In genomic region chr11:113668857-113669256, GRCm38 (mm10) we compare ENCODE assay signal across 20 mouse cellular contexts. TPM values are rescaled to one million over a fixed set of nuclear protein-coding genes. Genes with fewer than 3 reads are reported as not detected.
DNase-seq lines count a peak whose midpoint lies in the region; ATAC-seq lines count a peak whose summit lies in the region.
"Had no signal": no experiment of that assay in that cellular context is flagged by ENCODE, and none has a peak within 500 bp of the region (broad histone marks: within the 10 kb centered on the region; RNA-seq: fewer than 3 reads in every experiment).

No protein-coding gene starts in this region.

- H3K27me3 ChIP-seq in intestine, embryonic 15.5 days (replicated peaks) = no peaks in the 10 kb centered on the region
- H3K27me3 ChIP-seq in intestine, embryonic 16.5 days (replicated peaks; ENCODE audit: control insufficient read depth, insufficient read depth, low read length) = no peaks in the 10 kb centered on the region
- H3K27me3 ChIP-seq in liver, embryonic 12.5 days (replicated peaks) = no peaks in the 10 kb centered on the region
- H3K27me3 ChIP-seq in liver, embryonic 11.5 days (replicated peaks; ENCODE audit: control insufficient read depth, insufficient read depth, low read length) = no peaks in the 10 kb centered on the region
- H3K27me3 ChIP-seq in liver, embryonic 16.5 days (ENCODE audit: control insufficient read depth, insufficient read depth, low read depth, low read length) = no peaks in the 10 kb centered on the region
- H3K27me3 ChIP-seq: embryonic facial prominence, embryonic 12.5 days; forebrain, embryonic 12.5 days; hindbrain, embryonic 12.5 days had no signal

- peaks cover 17% of the 10 kb centered on the region for H3K4me1 ChIP-seq in intestine, embryonic 15.5 days (replicated peaks)
- H3K4me1 ChIP-seq in intestine, embryonic 16.5 days (ENCODE audit: control insufficient read depth, insufficient read depth, low read length) = peaks cover 26% of the 10 kb centered on the region
- peaks cover 69% of the 10 kb centered on the region for H3K4me1 ChIP-seq in liver, embryonic 12.5 days
- peaks cover 37% of the 10 kb centered on the region for H3K4me1 ChIP-seq in liver, embryonic 11.5 days (replicated peaks; ENCODE audit: control insufficient read depth, insufficient read depth, low read length)
- H3K4me1 ChIP-seq in liver, embryonic 16.5 days (ENCODE audit: control insufficient read depth, low read depth, low read length) = peaks cover 44% of the 10 kb centered on the region

- H3K36me3 ChIP-seq in intestine, embryonic 15.5 days = peaks cover 7% of the 10 kb centered on the region; the same call in 1 of the 2 replicates
- peaks cover 5% of the 10 kb centered on the region; the same call in 1 of the 2 replicates for H3K36me3 ChIP-seq in intestine, embryonic 16.5 days (ENCODE audit: control insufficient read depth, insufficient read depth, low read length)
- peaks cover 92% of the 10 kb centered on the region for H3K36me3 ChIP-seq in liver, embryonic 12.5 days
- H3K36me3 ChIP-seq in liver, embryonic 11.5 days (ENCODE audit: control insufficient read depth, insufficient read depth, low read length) = peaks cover 39% of the 10 kb centered on the region
- peaks cover 47% of the 10 kb centered on the region for H3K36me3 ChIP-seq in liver, embryonic 16.5 days (ENCODE audit: control insufficient read depth, insufficient read depth)

- no peak for DNase-seq in liver, embryonic 11.5 days (ENCODE audit: low spot score)
- peak; percentile 56 for DNase-seq in brain, adult 2 months (ENCODE audit: low read depth, low spot score)
- DNase-seq in spleen, postnatal 4 days (ENCODE audit: low spot score in 2 of 2) = no peak
- DNase-seq: adrenal gland, adult 2 months; adrenal gland, postnatal 25 days; cerebellum, postnatal 10 days; embryo, embryonic 11 days; gastrocnemius, adult 2 months; gastrocnemius, postnatal 25 days; heart, postnatal 10 days; heart, postnatal 4 days had no signal

- WGBS in intestine, embryonic 15.5 days = 88% methylated on average over 5 of the region's 5 CpGs
- 84% methylated on average over 5 of the region's 5 CpGs for WGBS in intestine, embryonic 16.5 days
- WGBS in liver, embryonic 12.5 days (ENCODE audit: insufficient replicate concordance) = 83% methylated on average over 5 of the region's 5 CpGs
- WGBS in liver, embryonic 11.5 days = 83% methylated on average over 5 of the region's 5 CpGs
- WGBS in liver, embryonic 16.5 days (ENCODE audit: insufficient replicate concordance) = 69% methylated on average over 5 of the region's 5 CpGs

- no peak overlapping the region for H3K4me3 ChIP-seq in intestine, embryonic 15.5 days (replicated peaks)
- no peak overlapping the region for H3K4me3 ChIP-seq in intestine, embryonic 16.5 days (ENCODE audit: low read length)
- no peak overlapping the region for H3K4me3 ChIP-seq in liver, embryonic 12.5 days
- no peak overlapping the region for H3K4me3 ChIP-seq in liver, embryonic 11.5 days (ENCODE audit: low read depth, low read length)
- no peak overlapping the region for H3K4me3 ChIP-seq in liver, embryonic 16.5 days (ENCODE audit: low read depth, low read length)
- H3K4me3 ChIP-seq: embryonic facial prominence, embryonic 12.5 days; forebrain, embryonic 12.5 days; gastrocnemius, adult 2 months; hindbrain, embryonic 12.5 days had no signal

- ATAC-seq in intestine, embryonic 15.5 days = no peak
- ATAC-seq in intestine, embryonic 16.5 days = no peak
- no peak for ATAC-seq in liver, embryonic 12.5 days
- no peak for ATAC-seq in liver, embryonic 11.5 days (replicated peaks; ENCODE audit: low FRiP score)
- ATAC-seq in liver, embryonic 16.5 days (ENCODE audit: low read depth) = no peak
- ATAC-seq: forebrain, embryonic 16.5 days; hindbrain, embryonic 16.5 days had no signal

- H3K27ac ChIP-seq in intestine, embryonic 15.5 days = 0 out of 2 replicates have a peak overlapping the region, but pooled peaks have one; percentile 72
- H3K27ac ChIP-seq in intestine, embryonic 16.5 days (ENCODE audit: low read length) = no peak overlapping the region
- peak overlapping the region; percentile 84; the same call in 1 of the 2 replicates for H3K27ac ChIP-seq in liver, embryonic 12.5 days
- no peak overlapping the region for H3K27ac ChIP-seq in liver, embryonic 11.5 days (ENCODE audit: low read depth, low read length)
- H3K27ac ChIP-seq in liver, embryonic 16.5 days (ENCODE audit: low read length) = 0 out of 2 replicates have a peak overlapping the region, but pooled peaks have one; percentile 13
- H3K27ac ChIP-seq: embryonic facial prominence, embryonic 12.5 days; forebrain, embryonic 12.5 days; gastrocnemius, adult 2 months; hindbrain, embryonic 12.5 days had no signal

- H3K9me3 ChIP-seq in intestine, embryonic 15.5 days = no peaks in the 10 kb centered on the region
- H3K9me3 ChIP-seq in intestine, embryonic 16.5 days (ENCODE audit: control insufficient read depth, low read length) = no peaks in the 10 kb centered on the region
- no peaks in the 10 kb centered on the region for H3K9me3 ChIP-seq in liver, embryonic 12.5 days (replicated peaks)
- no peaks in the 10 kb centered on the region for H3K9me3 ChIP-seq in liver, embryonic 11.5 days (ENCODE audit: control insufficient read depth, low read length)
- no peaks in the 10 kb centered on the region for H3K9me3 ChIP-seq in liver, embryonic 16.5 days (replicated peaks; ENCODE audit: control insufficient read depth, low read length)
- H3K9me3 ChIP-seq: embryonic facial prominence, embryonic 12.5 days; forebrain, embryonic 12.5 days; hindbrain, embryonic 12.5 days had no signal

- no peak overlapping the region for H3K9ac ChIP-seq in intestine, embryonic 15.5 days
- H3K9ac ChIP-seq in intestine, embryonic 16.5 days (ENCODE audit: low read depth, low read length) = no peak overlapping the region
- no peak overlapping the region for H3K9ac ChIP-seq in liver, embryonic 12.5 days
- H3K9ac ChIP-seq in liver, embryonic 11.5 days (ENCODE audit: low read depth, low read length) = no peak overlapping the region
- H3K9ac ChIP-seq in liver, embryonic 16.5 days (ENCODE audit: low read depth, low read length) = no peak overlapping the region
- H3K9ac ChIP-seq: embryonic facial prominence, embryonic 12.5 days; forebrain, embryonic 12.5 days; hindbrain, embryonic 12.5 days had no signal

- H3K4me2 ChIP-seq in intestine, embryonic 15.5 days (replicated peaks) = no peak overlapping the region
- H3K4me2 ChIP-seq in intestine, embryonic 16.5 days (ENCODE audit: low read depth, low read length) = no peak overlapping the region
- no peak overlapping the region for H3K4me2 ChIP-seq in liver, embryonic 12.5 days
- H3K4me2 ChIP-seq in liver, embryonic 11.5 days = no peak overlapping the region
- H3K4me2 ChIP-seq in liver, embryonic 16.5 days (ENCODE audit: low read depth, low read length) = no peak overlapping the region
- H3K4me2 ChIP-seq: embryonic facial prominence, embryonic 12.5 days; forebrain, embryonic 12.5 days; hindbrain, embryonic 12.5 days had no signal

RNA-seq across cellular contexts. Expression of gene Fam104a, which starts 15.1 kb away (rescaled TPM):
- 42.6 and 46.0 TPM in 2 replicates for polyA plus RNA-seq in intestine, embryonic 15.5 days (2015; fragmentation: Nextera tagmentation; extraction: Ambion mirVana)
- 40.5 and 41.7 TPM in 2 replicates for polyA plus RNA-seq in intestine, embryonic 16.5 days (2015; fragmentation: Nextera tagmentation; extraction: Ambion mirVana)
- polyA plus RNA-seq in liver, embryonic 12.5 days (2016; fragmentation: Nextera tagmentation; extraction: Ambion mirVana) = 56.1 and 58.5 TPM in 2 replicates
- polyA plus RNA-seq in liver, embryonic 11.5 days (2014; fragmentation: Nextera tagmentation; extraction: Ambion mirVana) = 58.7 and 62.3 TPM in 2 replicates
- polyA plus RNA-seq in liver, embryonic 16.5 days (2015; fragmentation: Nextera tagmentation; extraction: Ambion mirVana) = 38.9 and 39.2 TPM in 2 replicates

RNA-seq across cellular contexts. Expression of gene D11Wsu47e, which starts 15.4 kb away (rescaled TPM):
- 14.6 and 17.8 TPM in 2 replicates for polyA plus RNA-seq in intestine, embryonic 15.5 days (2015; fragmentation: Nextera tagmentation; extraction: Ambion mirVana)
- polyA plus RNA-seq in intestine, embryonic 16.5 days (2015; fragmentation: Nextera tagmentation; extraction: Ambion mirVana) = 13.8 and 14.5 TPM in 2 replicates
- polyA plus RNA-seq in liver, embryonic 12.5 days (2016; fragmentation: Nextera tagmentation; extraction: Ambion mirVana) = 14.8 and 16.0 TPM in 2 replicates
- polyA plus RNA-seq in liver, embryonic 11.5 days (2014; fragmentation: Nextera tagmentation; extraction: Ambion mirVana) = 22.4 and 22.9 TPM in 2 replicates
- 7.6 and 7.8 TPM in 2 replicates for polyA plus RNA-seq in liver, embryonic 16.5 days (2015; fragmentation: Nextera tagmentation; extraction: Ambion mirVana)

RNA-seq across cellular contexts. Expression of gene Slc39a11, which starts 19.0 kb away (rescaled TPM):
- polyA plus RNA-seq in intestine, embryonic 15.5 days (2015; fragmentation: Nextera tagmentation; extraction: Ambion mirVana) = 40.8 and 45.7 TPM in 2 replicates
- 52.8 and 56.5 TPM in 2 replicates for polyA plus RNA-seq in intestine, embryonic 16.5 days (2015; fragmentation: Nextera tagmentation; extraction: Ambion mirVana)
- 18.0 and 18.3 TPM in 2 replicates for polyA plus RNA-seq in liver, embryonic 12.5 days (2016; fragmentation: Nextera tagmentation; extraction: Ambion mirVana)
- 20.9 TPM in 2 replicates for polyA plus RNA-seq in liver, embryonic 11.5 days (2014; fragmentation: Nextera tagmentation; extraction: Ambion mirVana)
- 13.4 and 14.1 TPM in 2 replicates for polyA plus RNA-seq in liver, embryonic 16.5 days (2015; fragmentation: Nextera tagmentation; extraction: Ambion mirVana)

RNA-seq across cellular contexts. Expression of gene Cog1, which starts 19.9 kb away (rescaled TPM):
- 26.0 and 26.4 TPM in 2 replicates for polyA plus RNA-seq in intestine, embryonic 15.5 days (2015; fragmentation: Nextera tagmentation; extraction: Ambion mirVana)
- 24.9 and 25.0 TPM in 2 replicates for polyA plus RNA-seq in intestine, embryonic 16.5 days (2015; fragmentation: Nextera tagmentation; extraction: Ambion mirVana)
- polyA plus RNA-seq in liver, embryonic 12.5 days (2016; fragmentation: Nextera tagmentation; extraction: Ambion mirVana) = 19.4 and 21.7 TPM in 2 replicates
- polyA plus RNA-seq in liver, embryonic 11.5 days (2014; fragmentation: Nextera tagmentation; extraction: Ambion mirVana) = 24.0 and 24.7 TPM in 2 replicates
- 10.7 and 11.0 TPM in 2 replicates for polyA plus RNA-seq in liver, embryonic 16.5 days (2015; fragmentation: Nextera tagmentation; extraction: Ambion mirVana)

RNA-seq across cellular contexts. Expression of gene Cpsf4l, which starts 41.0 kb away (rescaled TPM):
- polyA plus RNA-seq in intestine, embryonic 15.5 days (2015; fragmentation: Nextera tagmentation; extraction: Ambion mirVana) = 0.18 TPM in 1 of 2 replicates, not detected in the other
- 0.12 and 0.33 TPM in 2 replicates for polyA plus RNA-seq in intestine, embryonic 16.5 days (2015; fragmentation: Nextera tagmentation; extraction: Ambion mirVana)
- 0.20 TPM in 1 of 2 replicates, not detected in the other for polyA plus RNA-seq in liver, embryonic 12.5 days (2016; fragmentation: Nextera tagmentation; extraction: Ambion mirVana)
- polyA plus RNA-seq in liver, embryonic 11.5 days (2014; fragmentation: Nextera tagmentation; extraction: Ambion mirVana) = 0.18 and 0.29 TPM in 2 replicates
- 0.18 TPM in 1 of 2 replicates, not detected in the other for polyA plus RNA-seq in liver, embryonic 16.5 days (2015; fragmentation: Nextera tagmentation; extraction: Ambion mirVana)
- polyA plus RNA-seq: adrenal gland, adult 2 months had no signal

Comparison
In these comparisons a context has a peak if more than half of its experiments do, and no peak if none do; other contexts are left out.
1. H3K27ac ChIP-seq: peak in intestine, embryonic 15.5 days (single experiment), liver, embryonic 12.5 days (single experiment) and liver, embryonic 16.5 days (single experiment); none in intestine, embryonic 16.5 days (single experiment) and liver, embryonic 11.5 days (single experiment).